Mouse (Mus musculus): ENCODE results near the gene Tmem91. TPM values are rescaled to one million over a fixed set of nuclear protein-coding genes. Genes with fewer than 3 reads are reported as not detected.

Gene Tmem91
- total and polyA plus RNA-seq, 3 experiments, result 0.55 to 1.3 TPM; not detected in 1

DNA sequence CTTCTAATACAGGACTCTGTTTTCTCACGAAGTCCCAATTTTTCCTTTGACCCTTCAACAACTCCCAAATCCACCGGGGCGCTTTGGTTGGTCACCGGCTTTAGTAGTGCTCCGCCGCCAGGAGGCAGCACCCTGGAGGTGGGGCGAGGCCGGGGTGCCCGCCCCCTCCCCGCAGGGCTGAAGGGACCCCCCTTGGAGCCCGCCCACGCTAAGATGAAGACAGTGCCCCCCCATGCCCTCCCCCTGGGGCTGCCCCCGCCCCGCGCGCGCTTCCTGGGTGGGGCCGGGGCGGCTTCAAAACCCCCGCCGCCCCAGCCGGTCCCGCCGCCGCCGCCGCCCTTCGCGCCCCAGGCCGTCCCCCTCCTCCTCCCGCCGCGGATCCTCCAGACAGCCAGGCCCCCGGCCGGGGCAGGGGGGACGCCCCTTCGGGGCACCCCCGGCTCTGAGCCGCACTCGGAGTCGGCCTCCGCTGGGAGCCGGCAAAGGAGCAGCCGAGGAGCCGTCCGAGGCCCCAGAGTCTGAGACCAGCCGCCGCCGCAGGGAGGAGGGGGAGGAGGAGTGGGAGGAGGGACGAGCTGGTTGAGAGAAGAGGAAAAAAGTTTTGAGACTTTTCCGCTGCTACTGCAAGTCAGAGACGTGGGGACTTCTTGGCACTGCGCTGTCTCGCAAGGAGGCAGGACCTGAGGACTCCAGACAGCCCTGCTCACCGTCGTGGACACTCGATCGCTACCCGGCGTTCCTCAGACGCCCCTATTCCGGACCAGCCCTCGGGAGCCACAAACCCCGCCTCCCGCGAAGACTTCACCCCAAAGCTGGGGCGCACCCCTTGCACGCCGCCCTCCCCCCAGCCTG, 11.9 kb upstream of the Tmem91 start, which contains the start of gene Tgfb1:
TSS of gene Tgfb1 (plus strand) at position 323 of the 852 bp plus-strand sequence.
- peaks cover 23% of the 10 kb centered on the region for H3K79me2 ChIP-seq (replicated peaks; ENCODE audit: control insufficient read depth, extremely low read depth, insufficient read depth, poor library complexity, severe bottlenecking)
- no peaks in the 10 kb centered on the region for H3K27me3 ChIP-seq (replicated peaks)
- H3K9me3 ChIP-seq (replicated peaks; ENCODE audit: low read length), result no peaks in the 10 kb centered on the region
- in situ Hi-C loops (cut with MboI; ENCODE audit: low pct_ligation_motif_present, low pct_unique_long_range_greater_than_20kb, low sequenced_read_pairs) (no loop called here), dilution Hi-C loops (cut with MboI; ENCODE audit: extremely low pct_ligation_motif_present, extremely low pct_unique_long_range_greater_than_20kb, low sequenced_read_pairs) (no loop called here)
- H3K27ac ChIP-seq (ENCODE audit: insufficient read depth, low read depth), result peak within 1 kb of the TSS; percentile 61
- peak within 1 kb of the TSS; percentile 60 for H3K4me2 ChIP-seq (ENCODE audit: insufficient read depth, low read depth, poor library complexity, severe bottlenecking)
- H3K4me3 ChIP-seq (replicated peaks in 1 of 3; ENCODE audit: low read depth in 2 of 3, low read length in 2 of 3, poor library complexity in 1 of 3), result peak within 1 kb of the TSS; percentile 73 to 87 (median 83)
- peaks cover 23 to 55% of the 10 kb centered on the region in 2 experiments for H3K4me1 ChIP-seq (ENCODE audit: control insufficient read depth in 1 of 2, insufficient read depth in 2 of 2)
- DNase-seq (ENCODE audit: extremely low read depth), result peak; percentile 73
- H3K9ac ChIP-seq (ENCODE audit: insufficient read depth, low read depth), result peak within 1 kb of the TSS; percentile 98
- peaks cover 3 to 40% of the 10 kb centered on the region in 2 experiments for H3K36me3 ChIP-seq (replicated peaks in 1 of 2; ENCODE audit: control insufficient read depth in 1 of 2, insufficient read depth in 1 of 2, low read length in 1 of 2)
- no peak for TF ChIP-seq POLR2AphosphoS2 (IDR thresholded peaks at IDR 0.05; ENCODE audit: low read depth, low read length)
- peak; percentile 81; the same call in 1 of the 2 replicates for TF ChIP-seq UBTF (IDR thresholded peaks at IDR 0.05; ENCODE audit: low read depth, low read length)
- no peak for TF ChIP-seq NRF1 (IDR thresholded peaks at IDR 0.05; ENCODE audit: low read depth, low read length)
- peak; percentile 18; the same call in 1 of the 2 replicates for TF ChIP-seq ELF1 (IDR thresholded peaks at IDR 0.05; ENCODE audit: low read depth, low read length)
- no peak for TF ChIP-seq USF1 (IDR thresholded peaks at IDR 0.05; ENCODE audit: low read depth, low read length)
- TF ChIP-seq MAZ (IDR thresholded peaks at IDR 0.05; ENCODE audit: low read depth, low read length), result peak; percentile 92
- no peak for TF ChIP-seq CHD2 (IDR thresholded peaks at IDR 0.05; ENCODE audit: low read length)
- no peak for TF ChIP-seq MAFK (IDR thresholded peaks at IDR 0.05; ENCODE audit: insufficient replicate concordance, low read length)
- TF ChIP-seq POLR2A (IDR thresholded peaks at IDR 0.05; ENCODE audit: low read depth, low read length), result peak; percentile 70
- no peak for TF ChIP-seq JUND (conservative IDR thresholded peaks at IDR 0.05; ENCODE audit: low read depth, low read length)
- TF ChIP-seq HCFC1 (IDR thresholded peaks at IDR 0.05; ENCODE audit: low read depth, low read length), result no peak
- no peak for TF ChIP-seq GABPA (IDR thresholded peaks at IDR 0.05; ENCODE audit: insufficient replicate concordance, low read depth, low read length)
- TF ChIP-seq NELFE (IDR thresholded peaks at IDR 0.05; ENCODE audit: low read depth, low read length), result peak; percentile 63
- TF ChIP-seq BHLHE40 (IDR thresholded peaks at IDR 0.05; ENCODE audit: low read depth, low read length), result no peak
- no peak for TF ChIP-seq EP300 (IDR thresholded peaks at IDR 0.05; ENCODE audit: low read length)
- TF ChIP-seq ZKSCAN1 (IDR thresholded peaks at IDR 0.05; ENCODE audit: borderline replicate concordance, low read depth, low read length), result no peak; the same call in 1 of the 2 replicates
- no peak for TF ChIP-seq RCOR1 (conservative IDR thresholded peaks at IDR 0.05; ENCODE audit: low read depth, low read length)
- TF ChIP-seq IRF4 (IDR thresholded peaks at IDR 0.05; ENCODE audit: low read depth, low read length), result 0 out of 2 replicates have a peak, but pooled peaks have one; percentile 35
- no peak for TF ChIP-seq MYC (IDR thresholded peaks at IDR 0.05; ENCODE audit: low read depth, low read length)
- TF ChIP-seq RAD21 (IDR thresholded peaks at IDR 0.05; ENCODE audit: low read depth, low read length), result no peak
- TF ChIP-seq TBP (conservative IDR thresholded peaks at IDR 0.05; ENCODE audit: low read depth, low read length), result peak; percentile 38; the same call in 1 of the 2 replicates
- TF ChIP-seq MEF2A (IDR thresholded peaks at IDR 0.05; ENCODE audit: borderline replicate concordance, low read depth, low read length), result peak; percentile 74; the same call in 1 of the 2 replicates
- TF ChIP-seq MXI1 (IDR thresholded peaks at IDR 0.05; ENCODE audit: low read depth, low read length), result no peak
- TF ChIP-seq CHD1 (IDR thresholded peaks at IDR 0.05; ENCODE audit: low read depth, low read length), result no peak
- no peak for TF ChIP-seq ZC3H11A (IDR thresholded peaks at IDR 0.05; ENCODE audit: low read depth, low read length)
- TF ChIP-seq KAT2A (IDR thresholded peaks at IDR 0.05; ENCODE audit: insufficient replicate concordance, low read length), result no peak
- TF ChIP-seq ZMIZ1 (IDR thresholded peaks at IDR 0.05; ENCODE audit: low read depth, low read length), result peak; percentile 65; the same call in 1 of the 2 replicates
- no peak for TF ChIP-seq ZNF384 (IDR thresholded peaks at IDR 0.05; ENCODE audit: low read depth, low read length)
- TF ChIP-seq SIN3A (IDR thresholded peaks at IDR 0.05; ENCODE audit: low read length), result peak; percentile 86; the same call in 1 of the 2 replicates
- peak in 1 of 2 experiments; percentile 67; a peak in 2 of 4 replicates for TF ChIP-seq CTCF (conservative IDR thresholded peaks at IDR 0.05 in 1 of 2, IDR thresholded peaks at IDR 0.05 in 1 of 2; ENCODE audit: low read depth in 2 of 2, low read length in 2 of 2)
- no peak for TF ChIP-seq JUN (IDR thresholded peaks at IDR 0.05; ENCODE audit: insufficient read depth, low read depth, low read length)
- TF ChIP-seq PAX5 (IDR thresholded peaks at IDR 0.05; ENCODE audit: low read length), result no peak
- TF ChIP-seq SMC3 (IDR thresholded peaks at IDR 0.05; ENCODE audit: low read depth, low read length), result peak; percentile 37; the same call in 1 of the 2 replicates
- no peak for TF ChIP-seq TCF12 (IDR thresholded peaks at IDR 0.05; ENCODE audit: low read depth, low read length)
- TF ChIP-seq USF2 (conservative IDR thresholded peaks at IDR 0.05; ENCODE audit: low read depth, low read length), result no peak
- TF ChIP-seq E2F4 (IDR thresholded peaks at IDR 0.05; ENCODE audit: insufficient replicate concordance, low read depth, low read length), result no peak
- no peak for TF ChIP-seq MAX (IDR thresholded peaks at IDR 0.05; ENCODE audit: low read length)
- no peak for TF ChIP-seq ETS1 (conservative IDR thresholded peaks at IDR 0.05; ENCODE audit: low read depth, low read length)
